Mouse (Mus musculus) monocyte, adult 2 months (primary cell): ENCODE results near the gene Treml4.
A peak's percentile ranks its signal among the peaks of the same experiment; 100 is the strongest.

Experiments used
- DNase-seq, 2 experiments: peaks; one replicate each; pipeline ENCODE4 v3.0.0; 2022; ENCODE audit warnings: low spot score in 2 of 2, low read depth in 1 of 2

Treml4 gene

DNA sequence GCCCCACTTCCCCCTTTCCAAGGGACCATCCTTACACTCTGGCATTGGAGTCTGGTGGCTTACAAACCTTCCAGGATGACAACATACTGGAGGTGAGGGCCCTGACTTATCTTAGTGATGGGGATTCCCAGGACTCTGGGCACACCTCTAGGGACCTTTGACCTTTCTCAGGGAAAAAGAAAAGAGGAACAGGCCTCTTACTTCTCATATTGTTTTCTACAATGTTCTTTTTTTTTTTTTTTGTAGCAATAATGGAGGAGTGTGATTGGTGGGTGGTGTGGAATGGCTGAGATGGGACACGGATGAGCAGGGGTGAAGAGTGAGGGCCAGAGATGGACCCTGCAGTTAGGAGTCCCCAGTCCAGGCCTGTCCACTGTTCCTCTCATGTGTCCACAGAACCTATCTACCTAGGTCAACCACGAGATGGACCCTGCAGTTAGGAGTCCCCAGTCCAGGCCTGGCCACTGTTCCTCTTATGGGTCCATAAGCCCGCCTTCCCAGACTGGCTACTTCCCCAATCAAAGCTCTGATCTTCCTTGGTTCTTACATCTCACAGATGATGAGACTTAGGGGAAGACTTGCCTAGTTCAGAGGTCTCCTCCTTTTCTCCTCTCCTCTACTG lies at the start of gene Treml4:
Treml4 (plus strand) TSS at position 555 of the 622 bp plus-strand sequence.
- peak in 1 of 2 experiments; percentile 66 for DNase-seq

DNA sequence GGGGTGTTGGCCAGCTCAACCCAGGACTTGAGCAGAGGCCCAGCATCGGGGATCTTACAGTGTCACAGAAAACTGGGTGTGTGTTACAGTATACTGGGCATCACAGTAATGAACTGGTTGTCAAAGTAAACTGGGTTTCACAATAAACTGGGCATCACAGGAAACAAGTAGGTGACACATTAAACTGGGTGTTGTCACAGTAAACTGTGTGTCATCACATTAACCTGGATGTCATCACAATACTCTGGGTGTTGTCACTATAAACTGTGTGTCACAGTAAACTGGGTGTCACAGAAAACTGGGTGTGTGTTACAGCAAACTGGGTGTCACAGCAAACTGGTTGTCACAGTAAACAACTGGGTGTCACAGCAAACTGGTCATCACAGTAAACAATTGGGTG lies 48.7 kb upstream of the Treml4 start:
- no peak for DNase-seq

DNA sequence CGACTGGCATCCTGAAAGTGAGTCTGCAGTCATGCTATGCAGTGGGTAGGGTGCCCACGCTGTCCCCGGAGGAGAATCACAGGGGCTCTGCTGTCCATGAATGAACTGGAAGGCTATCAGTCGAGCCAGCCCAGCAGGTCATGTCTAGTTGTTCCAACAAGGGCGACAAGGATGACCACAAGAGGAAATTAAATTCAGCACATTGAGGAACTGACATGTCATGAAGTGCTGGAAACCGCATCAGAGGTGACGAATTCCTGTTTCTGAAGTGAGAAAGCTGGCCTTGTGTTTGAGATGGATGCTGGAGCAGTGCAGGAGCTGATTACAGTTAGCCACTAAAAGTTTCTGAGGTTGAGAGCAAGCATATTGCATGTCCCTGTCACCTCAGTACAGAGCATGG lies 33.4 kb upstream of the Treml4 start:
- DNase-seq = peak; percentile 33 to 39

DNA sequence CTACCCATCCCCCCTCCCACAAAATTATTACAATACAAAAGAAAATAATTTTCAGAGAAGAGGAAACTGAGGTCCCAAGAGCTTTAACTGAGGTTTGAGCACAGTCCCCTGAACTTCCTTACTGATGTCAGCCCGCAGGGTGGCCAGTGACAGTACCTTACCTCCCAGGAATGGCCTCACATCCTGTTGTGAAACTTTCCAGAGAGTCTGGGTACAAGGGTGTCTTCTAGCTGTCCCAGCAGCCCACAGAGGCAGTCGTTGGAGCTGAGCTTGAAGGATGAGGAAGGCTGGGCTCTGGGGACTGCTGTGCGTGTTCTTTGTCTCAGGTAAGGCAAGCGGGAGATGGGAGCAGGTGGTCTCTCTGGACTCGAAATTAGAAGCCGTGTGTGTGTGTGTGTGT lies 31.6 kb upstream of the Treml4 start, which contains the start of gene Trem1:
Trem1 (plus strand) TSS at position 251 of the 400 bp plus-strand sequence.
- peak; percentile 65 to 71 for DNase-seq

- no peak for DNase-seq
Observed at GRCm38 (mm10) chr17:48233789-48234188, 30.3 kb upstream of the Treml4 start.

DNA sequence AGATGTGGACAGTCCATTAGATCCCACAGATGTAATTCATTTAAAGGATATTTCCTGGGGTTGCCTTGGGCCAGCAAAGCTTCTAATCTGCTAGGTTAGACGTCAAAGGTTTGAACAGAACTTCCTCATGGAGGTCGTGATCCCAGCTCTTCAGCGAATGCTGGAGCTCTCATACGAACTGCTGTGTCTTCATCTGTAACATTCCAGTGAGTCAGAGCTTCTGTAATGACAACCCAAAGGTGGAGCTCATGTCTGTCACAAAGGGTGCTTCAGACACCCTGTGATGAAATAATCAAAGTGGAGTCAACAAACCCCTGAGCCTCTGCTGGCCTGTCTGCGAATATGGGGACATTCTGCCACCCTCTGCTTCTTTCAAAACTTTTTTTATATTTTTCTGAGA lies 29.5 kb upstream of the Treml4 start:
- DNase-seq = peak; percentile 17 to 33

GRCm38 (mm10) chr17:48235773-48236370 lies 28.2 kb upstream of the Treml4 start:
- no peak for DNase-seq

GRCm38 (mm10) chr17:48237621-48238020 lies 26.5 kb upstream of the Treml4 start:
- no peak for DNase-seq

- DNase-seq = peak; percentile 70 to 75
Observed at GRCm38 (mm10) chr17:48247221-48247928, 16.7 kb upstream of the Treml4 start, which contains the start of gene Trem3. Trem3 (plus strand) TSS chr17:48247777.

DNA sequence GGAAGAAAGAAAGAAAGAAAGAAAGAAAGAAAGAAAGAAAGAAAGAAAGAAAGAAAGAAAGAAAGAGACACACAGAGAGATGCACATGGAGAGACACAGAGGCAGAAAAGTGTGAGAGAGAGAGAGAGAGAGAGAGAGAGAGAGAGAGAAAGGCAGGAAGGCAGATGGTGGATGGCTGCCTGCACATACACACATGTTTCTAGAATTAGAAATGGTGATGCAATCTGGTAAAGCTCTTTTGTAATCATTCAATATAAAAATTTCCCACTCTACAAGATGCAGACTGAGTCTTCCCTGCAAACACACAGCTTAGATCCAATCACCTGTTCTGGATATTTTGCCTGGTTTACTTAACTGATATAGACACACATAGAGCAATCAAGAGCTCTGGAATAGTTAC lies 15.1 kb upstream of the Treml4 start:
- DNase-seq = no peak

GRCm38 (mm10) chr17:48249501-48249900 lies 14.6 kb upstream of the Treml4 start:
- no peak for DNase-seq

DNA sequence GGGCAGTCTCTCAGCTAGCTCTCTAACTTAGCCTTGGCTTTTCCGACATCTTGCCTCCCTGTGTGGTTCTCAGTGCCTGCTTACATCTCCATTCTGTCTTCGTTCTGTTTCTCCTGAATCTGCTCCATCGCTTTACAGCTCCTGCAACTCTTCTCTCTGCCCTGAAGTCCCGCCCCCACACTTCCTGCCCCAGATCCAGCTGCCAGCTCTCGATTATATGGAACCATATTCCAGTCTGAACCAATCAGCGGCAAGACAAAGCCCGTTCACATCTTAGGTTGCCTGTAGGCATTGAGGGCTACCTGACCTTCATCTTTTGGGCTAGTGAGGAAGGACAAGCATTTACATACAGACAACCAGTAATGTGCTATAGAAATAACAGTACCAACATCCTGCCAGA lies 13.5 kb upstream of the Treml4 start:
- no peak for DNase-seq

DNA sequence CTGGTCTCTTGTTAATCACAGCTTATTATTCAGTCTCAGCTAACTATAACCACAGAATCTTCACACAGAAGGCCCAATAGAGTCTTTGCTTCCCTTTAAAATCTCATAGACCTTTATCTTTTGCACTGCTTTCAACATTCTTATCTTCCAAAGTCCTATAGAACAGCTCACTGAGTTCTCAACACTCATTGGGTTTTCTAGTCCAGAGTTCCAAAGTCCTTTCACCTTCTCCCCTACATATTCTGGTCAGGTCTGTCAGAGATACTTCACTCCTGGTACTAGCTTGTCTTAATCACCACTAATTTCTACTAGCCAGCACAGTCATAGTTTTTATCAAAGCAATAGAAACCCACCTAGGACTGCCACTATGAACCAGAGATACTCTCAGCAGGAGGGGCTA lies 7.5 kb upstream of the Treml4 start:
- no peak for DNase-seq

DNA sequence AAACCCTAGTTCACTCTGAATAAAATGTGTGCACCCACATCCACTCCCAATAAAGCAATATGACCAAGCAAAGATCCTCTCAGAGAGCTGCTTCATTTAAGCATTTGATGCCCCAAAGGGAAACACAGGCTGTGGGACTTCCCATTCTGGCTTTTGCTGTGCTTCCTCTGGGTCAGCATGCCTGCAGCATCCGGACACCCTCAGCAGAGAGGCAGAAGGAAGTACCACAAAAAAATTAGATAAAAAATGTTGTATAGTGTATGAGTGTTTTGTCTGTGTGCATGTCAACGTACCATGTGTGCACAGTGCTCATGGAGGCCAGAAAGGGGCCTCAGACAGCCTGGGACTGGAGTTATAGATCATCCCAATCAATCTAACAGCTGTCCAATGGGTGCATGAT lies 2.2 kb upstream of the Treml4 start:
- DNase-seq = peak in 1 of 2 experiments; percentile 34

GRCm38 (mm10) chr17:48264662-48265061 lies 567 bp downstream of the Treml4 start:
- no peak for DNase-seq

GRCm38 (mm10) chr17:48266138-48266537 lies 2.0 kb downstream of the Treml4 start:
- DNase-seq = no peak

DNA sequence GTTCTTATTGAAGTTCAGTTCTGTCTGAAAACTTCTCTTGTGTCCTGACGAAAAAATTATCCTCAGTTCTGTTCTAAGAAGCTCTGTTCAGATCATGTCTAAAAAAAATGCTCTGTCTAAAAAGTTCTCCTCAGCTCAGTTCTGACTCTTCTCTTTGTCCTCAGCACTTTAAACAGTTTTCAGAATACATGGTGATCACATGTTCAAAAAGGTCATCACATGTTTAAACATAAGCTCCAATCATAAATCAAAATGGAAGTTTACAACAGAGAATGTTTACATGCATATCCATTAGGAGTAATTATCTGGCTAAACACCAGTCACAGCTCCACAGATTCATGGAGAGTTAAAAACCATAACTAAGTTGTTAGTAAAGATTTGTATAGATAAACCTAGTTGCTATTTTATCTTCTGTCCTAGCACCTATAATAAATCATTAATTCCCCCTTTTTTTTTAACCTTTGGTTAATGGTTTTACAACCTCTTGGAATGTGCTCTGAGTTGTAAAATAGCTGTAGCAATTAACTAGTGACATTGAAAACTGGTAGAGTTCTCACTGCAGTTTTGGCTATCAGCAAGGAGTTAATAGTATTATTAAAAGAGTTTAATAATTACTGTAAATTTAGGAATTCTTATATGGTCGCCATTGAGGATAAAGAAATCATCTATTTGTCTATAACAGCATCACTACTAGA lies 2.7 kb downstream of the Treml4 start:
- DNase-seq = no peak

- no peak for DNase-seq
Observed at GRCm38 (mm10) chr17:48267591-48267990, 3.5 kb downstream of the Treml4 start.

DNA sequence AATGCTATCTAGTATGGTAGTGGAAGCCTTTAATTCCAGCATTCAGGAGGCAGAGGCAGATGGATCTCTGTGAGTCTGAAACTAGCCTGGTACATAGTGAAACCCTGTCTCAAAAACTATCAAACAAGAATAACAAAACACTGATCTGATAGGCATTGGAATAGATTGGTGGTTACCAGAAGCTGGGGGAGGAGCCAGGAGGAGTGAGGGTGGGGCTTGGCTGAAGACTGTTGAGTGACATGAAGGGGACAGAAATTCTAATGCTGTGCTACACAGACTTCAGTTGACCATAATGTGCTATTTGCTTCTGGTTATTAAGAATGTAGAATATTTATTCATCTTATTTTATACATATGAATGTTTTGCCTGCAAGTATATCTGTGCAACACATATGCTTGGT lies 4.2 kb downstream of the Treml4 start:
- no peak for DNase-seq

- DNase-seq = no peak
Observed at GRCm38 (mm10) chr17:48269833-48270232, 5.7 kb downstream of the Treml4 start.

- DNase-seq = no peak
Observed at GRCm38 (mm10) chr17:48272158-48272557, 8.1 kb downstream of the Treml4 start.

DNA sequence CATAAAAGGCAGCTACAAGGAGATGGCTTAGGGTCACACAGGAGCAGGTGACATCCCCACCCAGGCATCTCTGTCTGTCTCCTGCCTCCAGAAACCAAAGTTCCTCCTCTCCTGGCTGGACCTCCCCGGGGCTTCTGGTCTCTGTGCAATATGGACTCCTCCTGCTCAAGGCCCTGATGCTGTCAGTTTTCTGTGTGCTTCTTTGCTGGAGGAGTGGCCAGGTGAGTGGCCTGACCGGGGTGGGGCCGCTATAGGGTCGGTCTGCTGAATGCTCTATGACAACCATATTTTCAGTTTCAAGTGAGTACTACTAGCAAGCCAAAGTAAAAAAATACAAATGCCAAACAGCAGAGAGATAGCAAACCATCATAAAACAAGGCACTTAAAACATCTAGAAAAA lies 8.5 kb downstream of the Treml4 start:
- DNase-seq = no peak
